Mouse (Mus musculus) ES-E14 (cell line): ENCODE measurements around the gene Lancl2. TPM values are rescaled to one million over a fixed set of nuclear protein-coding genes. Genes with fewer than 3 reads are reported as not detected.
A peak's percentile ranks its signal among the peaks of the same experiment; 100 is the strongest.

ENCODE experiments used
- DNase-seq: peaks from one replicate; pipeline ENCODE4 v3.0.0-alpha.2; 2013; ENCODE audit warnings: low read depth, low spot score
- H3K27ac ChIP-seq: 2 replicates; pipeline ENCODE4 v1.5.1; 2012; ENCODE audit warnings: low read depth, mild to moderate bottlenecking, low read length, moderate library complexity, mixed read lengths; ENCODE audit not compliant: poor library complexity, insufficient read depth, severe bottlenecking
- H3K36me3 ChIP-seq: 2 replicates; pipeline ENCODE4 v1.6.1; 2012; ENCODE audit warnings: mild to moderate bottlenecking, low read length, moderate library complexity, mixed read lengths; ENCODE audit not compliant: control insufficient read depth, poor library complexity, insufficient read depth, severe bottlenecking
- H3K4me1 ChIP-seq, 2 experiments: fragments of 150-350 bp in 1 of 2; sonication (generic) in 1 of 2; 2 replicates each; pipeline ENCODE4 v1.6.1; 2012; ENCODE audit warnings: low read length in 2 of 2, mild to moderate bottlenecking in 1 of 2, mixed read lengths in 1 of 2; ENCODE audit not compliant: control insufficient read depth in 2 of 2, insufficient read depth in 2 of 2, poor library complexity in 1 of 2
- H3K4me3 ChIP-seq, 2 experiments: fragments of 150-350 bp in 1 of 2; sonication (generic) in 1 of 2; 2 replicates each; pipeline ENCODE4 v1.5.1; 2012; ENCODE audit warnings: low read length in 2 of 2, low read depth in 1 of 2, mild to moderate bottlenecking in 1 of 2, mixed read lengths in 1 of 2; ENCODE audit not compliant: insufficient read depth in 1 of 2, poor library complexity in 1 of 2, severe bottlenecking in 1 of 2
- H3K9ac ChIP-seq: 2 replicates; pipeline ENCODE4 v1.6.1; 2012; ENCODE audit warnings: low read depth, mild to moderate bottlenecking, low read length, mixed read lengths; ENCODE audit not compliant: poor library complexity, insufficient read depth, severe bottlenecking
- H3K9me3 ChIP-seq: fragments of 150-350 bp; sonication (generic); 2 replicates; pipeline ENCODE4 v1.6.1; 2012; ENCODE audit warnings: low read depth, mild to moderate bottlenecking, low read length; ENCODE audit not compliant: control insufficient read depth, insufficient read depth
- CHD2 ChIP-seq: IDR thresholded peaks from 2 replicates; pipeline ENCODE4 v1.6.1; 2014; ENCODE audit warnings: mild to moderate bottlenecking, low read depth, low read length, inconsistent platforms
- HCFC1 ChIP-seq: IDR thresholded peaks from 2 replicates; pipeline ENCODE4 v1.6.1; 2012; ENCODE audit warnings: low read length, inconsistent platforms, borderline replicate concordance; ENCODE audit not compliant: insufficient read depth
- MAFK ChIP-seq: IDR thresholded peaks from 2 replicates; pipeline ENCODE4 v1.6.1; 2014; ENCODE audit warnings: mild to moderate bottlenecking, low read depth, low read length, inconsistent platforms; ENCODE audit not compliant: insufficient read depth
- ZC3H11A ChIP-seq: IDR thresholded peaks from 2 replicates; pipeline ENCODE4 v1.6.1; 2012; ENCODE audit warnings: low read depth, mild to moderate bottlenecking, inconsistent platforms, low read length, borderline replicate concordance
- ZNF384 ChIP-seq: IDR thresholded peaks from 2 replicates; pipeline ENCODE4 v1.6.1; 2012; ENCODE audit warnings: low read depth, low read length, inconsistent platforms
- in situ Hi-C, 2 experiments: fragments of 600-800 bp; cut with MboI; formaldehyde crosslinking; loops; one replicate each; pipeline ENCODE4 v1.15.1; 2025; ENCODE audit warnings: low sequenced_read_pairs in 2 of 2, inconsistent platforms in 1 of 2; ENCODE audit not compliant: unreplicated experiment in 2 of 2
- total RNA-seq: library from RNA; depleted of rRNA; stranded (reverse); fragments of 300-350 nt; gene quantifications from 2 replicates; pipeline ENCODE4 v1.2.3, GENCODE M21; 2012; rRNA removed

The Lancl2 gene
- 10.3 and 13.6 TPM in 2 replicates for total RNA-seq

- peak within 1 kb of the TSS; percentile 80 to 89 for H3K4me3 ChIP-seq
- H3K4me1 ChIP-seq = peaks cover 0 to 3% of the 10 kb centered on the region in 2 experiments; a peak in 2 of 4 replicates
- DNase-seq = no peak
- in situ Hi-C loops = no loop called here
- H3K9ac ChIP-seq = peak within 1 kb of the TSS; percentile 98
- H3K36me3 ChIP-seq = no peaks in the 10 kb centered on the region
- peak within 1 kb of the TSS; percentile 89 for H3K27ac ChIP-seq
- H3K9me3 ChIP-seq = no peaks in the 10 kb centered on the region
- no peak for TF ChIP-seq HCFC1
- TF ChIP-seq ZNF384 = no peak
- no peak for TF ChIP-seq CHD2
These were observed at the start of gene Lancl2 for GRCm38 (mm10) chr6:57702376-57702742. Lancl2 (plus strand) TSS chr6:57702540.

DNA sequence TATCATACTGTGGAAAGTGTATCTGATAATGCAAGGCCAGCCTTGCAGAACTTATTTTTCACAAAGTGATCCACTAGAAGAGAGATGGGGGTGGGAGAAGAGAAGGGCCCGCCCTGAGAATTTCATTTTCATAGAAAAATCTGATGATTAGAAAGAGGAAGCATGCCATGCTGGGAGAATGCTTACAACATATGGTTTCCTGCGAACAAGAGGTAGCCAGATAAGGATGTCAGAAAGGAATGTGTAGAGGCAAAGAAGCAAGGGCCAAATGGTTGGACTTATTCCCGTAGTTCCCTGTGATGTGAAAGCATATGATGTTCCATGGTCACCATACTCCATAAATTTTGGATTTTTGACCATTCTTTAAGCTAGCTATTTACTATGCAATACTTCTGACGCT is 41.0 kb upstream of the Lancl2 start:
- Histone ChIP-seq H3K4me3 (no peak overlapping the region), H3K4me1 (no peaks in the 10 kb centered on the region), H3K36me3 (no peaks in the 10 kb centered on the region), H3K9ac (no peak overlapping the region), H3K9me3 (no peaks in the 10 kb centered on the region), H3K27ac (no peak overlapping the region)
- in situ Hi-C loops = no loop called here
- DNase-seq = no peak
- TF ChIP-seq ZC3H11A (no peak), CHD2 (no peak), MAFK (no peak), HCFC1 (no peak), ZNF384 (no peak)

DNA sequence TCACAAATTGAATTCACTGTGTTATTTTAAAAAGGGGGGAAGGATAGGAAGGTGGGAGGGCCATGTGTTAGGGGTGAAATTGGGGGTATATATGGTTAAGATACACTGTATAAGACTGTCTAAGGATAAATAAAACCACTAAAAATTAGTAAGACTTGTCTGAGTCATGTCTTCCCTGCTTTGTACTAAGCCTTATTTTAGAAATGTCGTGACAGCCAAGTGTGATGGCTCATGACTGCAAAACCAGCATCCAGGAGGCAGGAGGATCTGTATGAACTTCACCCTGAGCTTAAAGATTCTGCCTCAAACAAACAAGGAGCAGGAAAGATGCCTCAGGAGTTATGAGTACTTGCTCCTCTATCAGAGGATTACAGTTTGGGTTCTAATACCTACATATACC is 18.2 kb upstream of the Lancl2 start:
- TF ChIP-seq HCFC1 (no peak), CHD2 (no peak), ZNF384 (no peak)
- no peaks in the 10 kb centered on the region for H3K36me3 ChIP-seq
- no peak for DNase-seq
- H3K27ac ChIP-seq = no peak overlapping the region
- H3K9ac ChIP-seq = no peak overlapping the region
- no peaks in the 10 kb centered on the region for H3K4me1 ChIP-seq
- in situ Hi-C loops = no loop called here
- no peak overlapping the region for H3K4me3 ChIP-seq
- no peaks in the 10 kb centered on the region for H3K9me3 ChIP-seq

GRCm38 (mm10) chr6:57691467-57692261 is 10.7 kb upstream of the Lancl2 start, which contains the start of gene Pyurf:
Pyurf (minus strand) TSS chr6:57692078.
- in situ Hi-C loops = no loop called here
- H3K4me1 ChIP-seq = no peaks in the 10 kb centered on the region
- TF ChIP-seq ZNF384 (no peak), HCFC1 (no peak), ZC3H11A (no peak), MAFK (no peak), CHD2 (no peak)
- H3K9ac ChIP-seq = peak within 1 kb of the TSS; percentile 92
- no peaks in the 10 kb centered on the region for H3K36me3 ChIP-seq
- peak within 1 kb of the TSS; percentile 81 to 93 for H3K4me3 ChIP-seq
- peak; percentile 69 for DNase-seq
- H3K27ac ChIP-seq = peak within 1 kb of the TSS; percentile 59
- H3K9me3 ChIP-seq = no peaks in the 10 kb centered on the region

- H3K9ac ChIP-seq = no peak overlapping the region
- in situ Hi-C loops = no loop called here
- DNase-seq = no peak
These were observed 9.2 kb upstream of the Lancl2 start for GRCm38 (mm10) chr6:57693116-57693515.

More at GRCm38 (mm10) chr6:57693116-57693515, 9.2 kb upstream of the Lancl2 start:
- no peak overlapping the region for H3K27ac ChIP-seq
- TF ChIP-seq ZNF384 (no peak), HCFC1 (no peak), MAFK (no peak), CHD2 (no peak), ZC3H11A (no peak)
- no peaks in the 10 kb centered on the region for H3K9me3 ChIP-seq
- H3K4me1 ChIP-seq = no peaks in the 10 kb centered on the region
- H3K36me3 ChIP-seq = no peaks in the 10 kb centered on the region
- H3K4me3 ChIP-seq = no peak overlapping the region
